Mouse (Mus musculus): Measurements from ENCODE around the gene Foxred1.

Foxred1 gene

GRCm38 (mm10) chr9:35192983-35193542 lies 17.8 kb downstream of the Foxred1 start:
- DNase-seq (ENCODE audit: low spot score): no peak

GRCm38 (mm10) chr9:35188700-35189099 lies 22.2 kb downstream of the Foxred1 start:
- DNase-seq (ENCODE audit: low spot score): no peak

- no peak for DNase-seq (ENCODE audit: low spot score)
These were observed 23.4 kb downstream of the Foxred1 start for GRCm38 (mm10) chr9:35187351-35187903.

GRCm38 (mm10) chr9:35186430-35186829 lies 24.4 kb downstream of the Foxred1 start:
- DNase-seq (ENCODE audit: low spot score): no peak

GRCm38 (mm10) chr9:35183359-35183758 lies 27.5 kb downstream of the Foxred1 start:
- DNase-seq (ENCODE audit: low spot score): no peak

GRCm38 (mm10) chr9:35182832-35183231 lies 28.0 kb downstream of the Foxred1 start:
- DNase-seq (ENCODE audit: low spot score): no peak

GRCm38 (mm10) chr9:35176124-35176659 lies 34.7 kb downstream of the Foxred1 start:
- DNase-seq (ENCODE audit: low spot score): no peak

- DNase-seq (ENCODE audit: low spot score): peak; percentile 95
These were observed 35.4 kb downstream of the Foxred1 start, which contains the start of gene Dcps for GRCm38 (mm10) chr9:35175251-35176123. TSS of gene Dcps (minus strand) at chr9:35176061.

- no peak for DNase-seq (ENCODE audit: low spot score)
These were observed 37.5 kb downstream of the Foxred1 start for GRCm38 (mm10) chr9:35173331-35173730.

- no peak for DNase-seq (ENCODE audit: low spot score)
These were observed 40.8 kb downstream of the Foxred1 start for GRCm38 (mm10) chr9:35170071-35170470.

GRCm38 (mm10) chr9:35166798-35167635 lies 43.8 kb downstream of the Foxred1 start:
- DNase-seq (ENCODE audit: low spot score): no peak

- DNase-seq (ENCODE audit: low spot score): no peak
These were observed 44.6 kb downstream of the Foxred1 start for GRCm38 (mm10) chr9:35166144-35166797.

- no peak for DNase-seq (ENCODE audit: low spot score)
These were observed 46.5 kb downstream of the Foxred1 start for GRCm38 (mm10) chr9:35164142-35164874.

- no peak for DNase-seq (ENCODE audit: low spot score)
These were observed 47.7 kb downstream of the Foxred1 start for GRCm38 (mm10) chr9:35163011-35163690.

- DNase-seq (ENCODE audit: low spot score): no peak
These were observed 49.1 kb downstream of the Foxred1 start for GRCm38 (mm10) chr9:35161721-35162120.

- no peak for DNase-seq (ENCODE audit: low spot score)
These were observed 50.2 kb downstream of the Foxred1 start for GRCm38 (mm10) chr9:35160662-35161061.

- DNase-seq (ENCODE audit: low spot score): no peak
These were observed 52.4 kb downstream of the Foxred1 start for GRCm38 (mm10) chr9:35158477-35158876.

GRCm38 (mm10) chr9:35156862-35157261 lies 54.0 kb downstream of the Foxred1 start:
- no peak for DNase-seq (ENCODE audit: low spot score)

GRCm38 (mm10) chr9:35156002-35156710 lies 54.7 kb downstream of the Foxred1 start:
- DNase-seq (ENCODE audit: low spot score): no peak
